Mouse (Mus musculus): ENCODE results near the gene Abl1.

Gene Abl1

GRCm38 (mm10) chr2:31787029-31787428, 98.9 kb downstream of the Abl1 start:
- peak; percentile 67 for DNase-seq (ENCODE audit: low read depth, low spot score)

- no peak for DNase-seq (ENCODE audit: low read depth, low spot score)
Observed at GRCm38 (mm10) chr2:31788227-31788626, 100.1 kb downstream of the Abl1 start.

GRCm38 (mm10) chr2:31789215-31789614, 101.0 kb downstream of the Abl1 start:
- DNase-seq (ENCODE audit: low read depth, low spot score): no peak

- no peak for DNase-seq (ENCODE audit: low read depth, low spot score)
Observed at GRCm38 (mm10) chr2:31790728-31791251, 102.6 kb downstream of the Abl1 start.

GRCm38 (mm10) chr2:31791260-31791659, 103.1 kb downstream of the Abl1 start:
- DNase-seq (ENCODE audit: low read depth, low spot score): no peak

GRCm38 (mm10) chr2:31792611-31793010, 104.4 kb downstream of the Abl1 start:
- no peak for DNase-seq (ENCODE audit: low read depth, low spot score)

GRCm38 (mm10) chr2:31796943-31797342, 108.8 kb downstream of the Abl1 start:
- DNase-seq (ENCODE audit: low read depth, low spot score): no peak

- DNase-seq (ENCODE audit: low read depth, low spot score): no peak
Observed at GRCm38 (mm10) chr2:31801416-31801815, 113.2 kb downstream of the Abl1 start.

- DNase-seq (ENCODE audit: low read depth, low spot score): no peak
Observed at GRCm38 (mm10) chr2:31802811-31803210, 114.6 kb downstream of the Abl1 start.

- no peak for DNase-seq (ENCODE audit: low read depth, low spot score)
Observed at GRCm38 (mm10) chr2:31803480-31803879, 115.3 kb downstream of the Abl1 start.

- no peak for DNase-seq (ENCODE audit: low read depth, low spot score)
Observed at GRCm38 (mm10) chr2:31806639-31807382, 118.6 kb downstream of the Abl1 start.

- no peak for DNase-seq (ENCODE audit: low read depth, low spot score)
Observed at GRCm38 (mm10) chr2:31808410-31809357, 120.5 kb downstream of the Abl1 start.

GRCm38 (mm10) chr2:31809358-31809740, 121.2 kb downstream of the Abl1 start:
- DNase-seq (ENCODE audit: low read depth, low spot score): no peak

- DNase-seq (ENCODE audit: low read depth, low spot score): no peak
Observed at GRCm38 (mm10) chr2:31810444-31810843, 122.3 kb downstream of the Abl1 start, which contains the start of gene Qrfp. Qrfp (minus strand) TSS chr2:31810580.

GRCm38 (mm10) chr2:31811086-31811958, 123.1 kb downstream of the Abl1 start:
- no peak for DNase-seq (ENCODE audit: low read depth, low spot score)

GRCm38 (mm10) chr2:31813641-31814040, 125.5 kb downstream of the Abl1 start:
- no peak for DNase-seq (ENCODE audit: low read depth, low spot score)

- DNase-seq (ENCODE audit: low read depth, low spot score): no peak
Observed at GRCm38 (mm10) chr2:31814699-31815098, 126.5 kb downstream of the Abl1 start.

GRCm38 (mm10) chr2:31815367-31815766, 127.2 kb downstream of the Abl1 start:
- peak; percentile 58 for DNase-seq (ENCODE audit: low read depth, low spot score)

- DNase-seq (ENCODE audit: low read depth, low spot score): no peak
Observed at GRCm38 (mm10) chr2:31822524-31823371, 134.6 kb downstream of the Abl1 start.
